Mouse (Mus musculus): ENCODE measurements around the gene Ms4a4b.
"Not testable (repeated sequence)": the region's sequence is repeated elsewhere in the genome, so short reads cannot be mapped to it uniquely, and the experiment has no call there.

The Ms4a4b gene

DNA sequence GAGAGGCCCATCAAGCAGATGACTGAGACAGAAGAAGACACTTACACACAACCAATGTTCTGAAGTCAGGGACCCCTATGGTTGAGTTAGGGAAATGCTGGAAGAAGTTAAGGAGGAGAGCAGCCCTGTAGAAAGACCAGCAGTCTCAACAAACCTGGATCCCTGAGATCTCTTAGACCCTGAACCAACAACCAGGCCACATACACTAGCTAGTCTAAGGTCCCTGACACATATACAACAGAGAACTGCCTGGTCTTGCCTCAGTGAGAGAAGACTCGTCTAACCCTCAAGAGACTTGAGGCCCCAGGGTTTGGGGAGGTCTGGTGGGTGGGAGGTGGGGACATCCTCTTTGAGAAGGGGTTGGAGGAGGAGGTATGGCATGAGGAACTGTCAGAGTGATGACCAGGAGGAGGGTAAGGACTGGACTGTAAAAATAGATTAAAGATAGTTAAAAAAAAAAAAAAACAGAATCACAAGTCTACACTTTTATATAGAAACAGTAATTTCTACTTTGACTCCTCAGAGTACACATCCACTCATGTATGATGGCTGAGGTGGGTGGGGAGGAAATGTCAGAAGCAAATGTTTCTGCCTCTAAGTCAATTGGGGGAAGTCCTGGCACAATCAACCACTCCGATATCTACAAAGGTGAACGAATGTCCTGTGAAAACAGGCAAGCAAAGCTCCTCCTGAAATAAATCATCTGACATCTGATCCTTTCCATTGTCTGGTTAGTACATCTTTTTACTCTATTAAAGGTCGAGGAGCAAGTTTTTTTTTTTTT is 48.2 kb downstream of the Ms4a4b start:
- no peak for DNase-seq

DNA sequence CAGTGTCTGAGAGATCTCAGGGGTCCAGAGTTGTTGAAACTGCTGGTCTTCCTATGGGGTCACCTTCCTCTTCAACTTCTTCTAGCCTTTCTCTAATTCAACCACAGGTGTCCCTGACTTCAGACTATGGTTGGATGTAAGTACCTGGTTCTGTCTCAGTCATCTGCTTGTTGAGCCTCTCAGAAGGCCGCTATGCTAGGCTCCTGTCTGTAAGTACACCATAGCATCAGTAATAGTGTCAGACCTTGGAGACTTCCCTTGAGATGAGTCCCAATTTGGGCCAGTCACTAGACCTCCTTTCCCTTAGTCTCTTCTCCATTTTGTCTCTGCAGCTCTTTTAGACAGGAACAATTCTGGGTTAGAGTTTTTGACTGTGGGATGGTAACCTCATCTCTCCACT is 49.3 kb downstream of the Ms4a4b start:
- DNase-seq: no peak

DNA sequence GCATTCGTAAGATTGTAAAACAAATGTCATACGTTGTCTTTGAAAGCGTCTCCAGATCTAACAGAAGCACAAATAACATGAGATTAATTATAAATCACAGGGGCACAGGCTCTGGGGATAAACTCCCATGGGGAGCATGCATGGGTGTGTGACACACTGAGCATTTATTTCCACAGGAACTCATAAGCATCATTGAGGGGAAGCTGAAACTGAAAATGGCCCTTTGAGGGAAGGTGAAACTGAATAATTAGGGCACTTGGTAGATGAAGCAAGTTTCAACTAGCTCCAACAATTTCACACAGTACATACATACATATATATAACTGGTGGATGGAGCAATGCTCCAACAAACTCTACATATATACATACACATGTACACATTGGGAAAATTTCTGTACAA is 51.2 kb downstream of the Ms4a4b start:
- DNase-seq: no peak

DNA sequence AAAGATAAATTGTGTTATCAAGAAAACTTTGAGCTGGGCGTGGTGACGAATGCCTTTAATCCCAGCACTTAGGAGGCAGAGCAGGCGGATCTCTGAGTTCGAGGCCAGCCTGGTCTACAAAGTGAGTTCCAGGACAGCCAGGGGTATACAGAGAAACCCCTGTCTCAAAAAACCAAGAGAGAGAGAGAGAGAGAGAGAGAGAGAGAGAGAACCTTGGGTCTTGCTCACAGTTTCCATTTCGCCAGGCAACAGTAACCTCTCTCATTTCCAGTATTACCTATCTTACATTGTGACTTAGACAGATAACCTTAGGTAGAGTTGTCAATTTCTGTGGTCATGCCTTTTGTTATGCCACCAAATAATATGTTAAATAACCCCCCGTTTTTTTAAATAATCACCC is 53.0 kb downstream of the Ms4a4b start:
- no peak for DNase-seq

DNA sequence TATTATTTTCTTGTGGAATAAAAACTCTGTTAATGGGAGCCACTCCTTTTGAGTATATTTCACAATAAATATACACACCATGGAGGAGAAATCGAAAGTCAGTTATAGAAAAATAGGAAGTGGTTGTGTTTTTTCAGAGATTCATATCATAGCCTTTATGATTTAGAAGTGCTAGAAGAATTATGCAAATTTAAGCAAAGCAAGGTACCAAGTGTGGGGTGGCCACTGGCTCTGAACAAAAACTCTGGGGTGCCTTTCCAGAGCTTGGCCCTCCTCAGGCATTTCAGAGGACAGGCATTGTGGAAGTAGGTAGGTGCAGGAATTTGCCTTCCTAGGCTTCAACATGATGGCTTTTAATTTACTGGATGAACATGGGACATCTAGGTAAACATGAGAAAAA is 53.9 kb downstream of the Ms4a4b start:
- DNase-seq: not testable (repeated sequence)

DNA sequence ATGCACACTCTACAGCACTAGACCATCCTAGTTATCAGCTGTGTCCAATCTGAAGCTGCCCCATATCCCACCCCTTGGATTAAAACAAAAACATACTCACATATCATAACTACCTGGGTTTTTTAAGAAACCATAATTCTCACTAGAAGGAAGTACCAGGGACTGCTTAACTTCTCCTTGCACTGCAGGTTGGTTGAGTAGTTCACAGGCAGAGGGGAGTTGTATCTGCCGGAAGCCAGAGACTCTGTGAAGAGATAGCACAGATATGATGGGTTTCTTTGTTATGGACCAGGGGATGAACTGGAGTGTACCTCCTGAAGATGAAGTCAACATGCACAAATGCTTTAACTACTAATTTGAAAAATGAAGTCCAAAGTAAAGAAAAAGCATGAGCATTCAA is 57.4 kb downstream of the Ms4a4b start:
- no peak for DNase-seq

DNA sequence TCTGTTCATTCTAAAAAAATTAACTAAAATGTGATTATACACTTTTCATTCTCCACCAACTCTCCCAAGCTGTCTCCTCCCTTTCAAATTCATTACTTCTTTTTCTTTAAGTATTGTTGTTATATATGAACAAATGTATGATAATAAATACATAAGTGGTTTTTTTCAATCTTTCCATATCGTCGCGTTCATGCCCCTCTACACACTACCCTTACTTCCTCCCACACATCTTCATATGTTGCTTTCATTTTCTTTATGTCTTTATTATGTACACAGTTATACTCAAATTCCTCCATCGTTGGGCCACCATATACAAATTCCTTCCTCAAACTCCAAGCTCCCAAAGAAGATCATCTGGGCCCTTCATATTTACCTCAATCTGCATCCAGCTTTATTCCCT is 58.0 kb downstream of the Ms4a4b start:
- DNase-seq: no peak

DNA sequence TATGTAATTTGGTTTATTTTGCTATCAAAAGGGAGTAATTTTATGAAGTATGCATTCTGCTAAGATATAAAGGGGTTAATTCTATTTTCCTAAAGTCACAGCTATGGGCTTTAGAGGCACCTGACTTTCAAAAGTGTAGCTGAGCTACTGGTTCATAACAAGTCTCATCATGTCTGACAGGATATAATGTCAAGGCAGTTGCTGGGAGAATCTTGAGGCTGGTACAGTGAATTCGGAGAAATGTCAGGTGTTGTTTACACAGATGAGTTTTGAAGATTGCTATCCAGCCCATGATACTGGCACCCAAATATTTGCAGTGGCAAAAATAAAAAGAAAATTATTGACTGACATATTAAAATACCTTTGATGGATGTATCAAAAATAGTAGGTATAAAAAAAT is 61.5 kb downstream of the Ms4a4b start:
- no peak for DNase-seq

DNA sequence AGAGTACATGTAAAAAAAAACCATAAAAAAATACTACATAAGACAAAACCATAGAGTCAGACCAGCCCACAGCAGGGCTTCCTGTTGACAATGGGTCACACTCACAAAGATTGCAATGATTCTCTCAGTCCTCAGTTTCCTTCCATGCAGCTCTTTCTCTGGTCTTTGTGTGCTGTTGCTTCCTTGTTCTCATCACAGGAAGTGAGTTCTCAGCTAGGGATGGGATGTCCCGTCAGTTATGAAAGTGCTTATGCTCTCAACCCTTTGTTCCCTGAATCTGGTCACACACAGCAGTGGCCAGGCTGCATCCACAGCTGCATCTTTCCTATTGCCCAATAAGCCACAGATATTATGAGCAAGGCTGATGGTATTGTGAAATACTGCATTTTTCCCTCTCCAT is 70.1 kb downstream of the Ms4a4b start:
- DNase-seq: no peak

DNA sequence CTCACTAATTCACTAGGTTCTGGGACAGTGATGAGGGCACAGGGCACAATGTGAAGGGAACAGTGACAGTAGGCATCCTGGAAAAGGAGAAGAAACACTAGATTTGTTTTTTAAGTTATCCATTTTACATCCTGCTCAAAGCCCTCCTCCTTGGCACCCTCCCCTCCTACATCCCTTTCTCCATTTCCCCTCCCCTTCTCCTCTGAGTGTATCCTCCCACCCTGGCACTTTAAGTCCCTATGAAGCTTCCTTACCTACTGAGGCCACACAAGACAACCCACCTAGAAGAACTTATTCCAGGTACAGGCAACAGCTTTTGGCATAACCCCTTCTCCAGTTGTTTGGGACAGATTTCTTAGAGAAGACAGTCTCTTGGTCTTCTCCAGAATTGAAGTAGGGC is 72.9 kb downstream of the Ms4a4b start, which contains the start of gene Ms4a6b:
Gene Ms4a6b, plus strand, starts transcription at position 267 of the 400 bp plus-strand sequence.
- DNase-seq: no peak

Data from thymus, adult 18-20 months (tissue).